Mouse (Mus musculus) kidney, adult 9 months (tissue): ENCODE results near the gene Dcdc2a.

Experiments
- DNase-seq: peaks from one replicate; pipeline ENCODE4 v3.0.0; 2022

Gene Dcdc2a

GRCm38 (mm10) chr13:25055873-25056667 lies at the start of gene Dcdc2a:
Gene Dcdc2a, plus strand, starts transcription at chr13:25056004.
- peak; percentile 35 for DNase-seq

DNA sequence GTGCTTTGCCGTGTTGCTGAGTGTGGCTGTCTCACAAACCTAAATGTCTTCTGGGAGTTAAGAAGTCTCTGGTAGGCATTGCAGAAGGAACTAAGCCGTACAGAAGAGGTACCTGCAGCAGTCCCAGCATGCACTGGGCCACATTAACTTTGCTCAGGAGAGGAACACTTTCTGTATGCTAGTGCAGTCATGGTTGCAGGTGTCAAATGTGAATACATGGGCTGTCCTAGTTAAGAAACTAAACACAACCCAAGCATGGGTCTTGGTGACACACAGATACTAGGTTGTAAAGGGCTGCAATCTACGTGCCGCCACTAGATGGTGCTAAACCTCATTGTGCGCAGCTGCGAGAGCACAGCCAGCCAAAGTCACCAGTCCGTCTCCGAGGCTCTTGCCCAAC lies 48.7 kb upstream of the Dcdc2a start:
- peak; percentile 62 for DNase-seq

- no peak for DNase-seq
Observed at GRCm38 (mm10) chr13:25018316-25018715, 37.5 kb upstream of the Dcdc2a start.

GRCm38 (mm10) chr13:25019793-25020539 lies 35.8 kb upstream of the Dcdc2a start, which contains the start of gene Mrs2:
Gene Mrs2, minus strand, starts transcription at chr13:25020379.
- DNase-seq = peak; percentile 92

GRCm38 (mm10) chr13:25020540-25020892 lies 35.3 kb upstream of the Dcdc2a start:
- no peak for DNase-seq

DNA sequence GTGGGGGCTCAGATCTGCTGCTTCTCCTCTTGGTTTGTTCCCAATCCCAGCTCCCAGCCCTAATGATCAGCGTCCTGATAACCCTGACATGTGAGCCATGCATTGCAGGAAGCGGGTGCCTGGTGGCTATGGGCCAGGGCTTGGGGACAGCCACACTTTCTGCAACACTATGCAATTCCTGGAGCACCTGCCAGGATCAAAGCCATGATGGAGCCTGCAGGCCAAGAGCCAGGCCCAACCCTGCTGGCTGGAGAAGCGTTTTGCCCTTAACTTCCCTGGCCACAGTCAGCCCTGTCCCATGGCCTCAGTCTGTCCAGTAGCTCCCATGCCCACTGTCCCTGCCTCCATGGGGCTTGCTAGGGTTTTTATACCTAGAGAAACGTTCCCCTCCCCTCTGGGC lies 33.4 kb upstream of the Dcdc2a start:
- DNase-seq = no peak

DNA sequence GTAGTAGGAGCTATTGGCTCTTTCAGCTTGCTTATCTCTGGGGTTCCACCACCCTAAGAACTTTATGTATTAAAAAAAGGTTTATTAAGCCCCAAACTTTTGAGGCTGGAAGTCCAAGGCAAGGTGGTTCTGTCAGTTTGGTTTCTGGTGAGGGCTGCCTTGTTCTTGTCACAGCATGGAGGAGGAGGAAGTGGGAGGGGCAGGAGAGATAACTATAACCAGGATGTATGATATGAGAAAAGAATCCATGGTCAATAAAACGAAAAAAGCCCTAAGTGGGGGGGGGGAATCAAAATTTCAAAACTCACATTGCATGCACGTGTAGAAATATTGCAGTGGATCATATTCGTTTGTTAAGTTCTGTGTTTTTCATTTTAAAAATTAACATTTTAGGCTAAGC lies 32.7 kb upstream of the Dcdc2a start:
- no peak for DNase-seq

- peak; percentile 58 for DNase-seq
Observed at GRCm38 (mm10) chr13:25024655-25025054, 31.1 kb upstream of the Dcdc2a start.

DNA sequence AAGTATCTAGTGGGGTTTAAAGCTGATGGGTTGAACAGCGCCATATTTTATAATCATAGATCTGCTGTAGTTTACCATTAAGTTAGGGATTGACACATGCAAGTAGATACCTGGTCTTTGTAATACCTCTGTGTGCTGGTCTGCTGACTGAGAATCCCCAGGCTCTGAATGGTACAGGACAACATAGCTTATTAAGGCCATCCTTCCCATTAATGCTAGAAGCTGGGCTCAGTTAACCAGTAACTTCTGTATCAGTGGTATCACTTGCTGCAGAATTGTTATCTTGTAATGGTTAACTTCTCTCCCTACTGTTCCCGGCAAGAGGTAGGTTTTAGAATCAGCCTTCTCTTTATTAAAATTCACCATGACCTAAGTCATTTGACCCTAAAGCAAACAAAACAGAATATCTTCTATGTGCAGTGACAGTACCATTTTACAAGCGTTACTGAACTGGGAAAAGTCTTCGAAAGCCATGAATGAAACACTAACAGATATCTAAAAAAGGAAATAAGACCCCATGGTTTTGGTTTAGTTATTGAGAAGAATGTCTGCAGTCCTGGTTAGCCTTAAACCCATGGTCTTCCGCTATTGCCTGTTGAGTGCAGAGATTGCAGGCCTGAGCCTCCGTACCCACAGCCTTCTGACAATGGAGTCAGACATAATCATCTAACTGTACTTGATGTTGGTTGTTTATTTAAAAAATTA lies 29.2 kb upstream of the Dcdc2a start:
- DNase-seq = no peak

DNA sequence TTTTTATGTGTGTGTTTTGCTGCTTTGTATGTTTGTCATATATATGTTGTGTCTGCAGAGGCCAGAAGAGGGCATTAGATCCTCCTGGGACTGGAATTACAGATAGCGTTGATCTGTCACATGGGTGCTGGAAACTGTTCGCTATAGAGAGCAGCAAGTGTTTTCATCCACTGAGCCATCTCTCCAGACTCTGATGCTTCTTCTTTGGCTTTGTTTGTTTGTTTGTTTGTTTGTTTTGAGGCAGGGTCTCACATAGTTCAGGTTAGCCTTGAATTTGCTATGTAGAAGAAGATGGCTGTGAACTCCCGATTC lies 28.7 kb upstream of the Dcdc2a start:
- no peak for DNase-seq

DNA sequence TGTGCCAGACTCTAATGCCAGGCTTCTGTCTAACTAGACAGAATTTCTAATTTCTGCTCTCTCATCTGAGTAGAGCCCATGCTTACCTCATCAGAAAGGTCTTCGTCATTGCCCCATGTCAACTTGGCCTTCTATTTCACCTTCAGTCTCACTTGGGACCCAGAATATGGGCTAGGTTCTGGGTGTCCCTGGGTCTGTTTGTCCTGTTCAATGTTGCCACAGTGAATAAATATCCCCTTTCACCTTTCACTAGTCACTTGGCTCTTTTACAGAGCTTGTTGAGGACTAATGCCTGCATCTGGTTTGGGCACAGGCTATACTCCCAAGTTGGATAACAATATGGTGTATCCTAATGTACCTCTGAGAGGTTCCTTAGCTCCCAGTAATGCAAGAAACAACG lies 16.3 kb upstream of the Dcdc2a start:
- DNase-seq = no peak

- DNase-seq = no peak
Observed at GRCm38 (mm10) chr13:25052671-25053070, 3.1 kb upstream of the Dcdc2a start.

DNA sequence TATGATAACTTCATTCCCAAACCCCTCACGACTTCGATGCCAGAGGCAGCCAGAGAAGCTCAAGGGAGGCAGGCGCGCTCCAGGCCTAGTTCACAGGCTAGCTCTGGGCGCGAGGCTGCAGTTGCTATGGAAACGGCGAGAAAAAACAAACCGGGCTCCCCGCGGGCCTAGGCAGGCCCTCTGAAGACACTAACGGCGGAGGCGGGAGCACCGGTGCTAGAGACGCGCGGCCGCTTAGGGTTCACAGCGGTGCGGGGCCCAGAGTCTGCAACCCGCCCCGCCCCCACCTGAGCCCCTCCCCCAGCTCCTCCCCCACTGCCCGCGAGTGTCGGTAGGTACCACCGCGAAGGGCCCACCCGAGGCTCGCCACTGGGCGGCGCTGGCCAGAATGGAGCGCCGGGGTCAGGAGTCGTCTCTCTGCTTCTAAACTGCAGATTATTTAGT lies 671 bp upstream of the Dcdc2a start:
- peak; percentile 69 for DNase-seq

- no peak for DNase-seq
Observed at GRCm38 (mm10) chr13:25066659-25067058, 10.9 kb downstream of the Dcdc2a start.

- DNase-seq = no peak
Observed at GRCm38 (mm10) chr13:25067183-25067582, 11.4 kb downstream of the Dcdc2a start.

- DNase-seq = no peak
Observed at GRCm38 (mm10) chr13:25069765-25070164, 14.0 kb downstream of the Dcdc2a start.

- no peak for DNase-seq
Observed at GRCm38 (mm10) chr13:25070791-25071190, 15.0 kb downstream of the Dcdc2a start.

- peak; percentile 50 for DNase-seq
Observed at GRCm38 (mm10) chr13:25077262-25077661, 21.5 kb downstream of the Dcdc2a start.

DNA sequence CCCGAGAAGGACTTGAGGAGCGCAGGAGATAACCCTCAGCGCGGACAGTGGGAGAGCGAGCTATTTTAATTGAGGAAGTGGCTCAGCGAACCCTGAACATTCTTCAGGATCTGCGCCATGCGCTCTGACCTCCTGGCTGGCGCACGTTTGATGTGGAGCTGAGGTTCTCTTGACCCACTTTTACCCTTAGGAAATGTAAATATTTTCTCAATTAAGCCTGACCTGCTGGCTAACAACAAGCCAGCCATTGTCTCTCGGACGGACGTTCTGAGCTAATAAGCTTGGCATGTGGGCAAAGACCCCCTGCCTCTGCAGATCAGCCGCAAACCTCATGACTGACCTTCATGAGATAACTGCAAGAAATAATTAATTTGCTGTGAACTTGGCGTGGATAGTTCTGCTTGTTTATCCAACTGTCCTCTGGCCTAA lies 27.4 kb downstream of the Dcdc2a start:
- DNase-seq = peak; percentile 54

DNA sequence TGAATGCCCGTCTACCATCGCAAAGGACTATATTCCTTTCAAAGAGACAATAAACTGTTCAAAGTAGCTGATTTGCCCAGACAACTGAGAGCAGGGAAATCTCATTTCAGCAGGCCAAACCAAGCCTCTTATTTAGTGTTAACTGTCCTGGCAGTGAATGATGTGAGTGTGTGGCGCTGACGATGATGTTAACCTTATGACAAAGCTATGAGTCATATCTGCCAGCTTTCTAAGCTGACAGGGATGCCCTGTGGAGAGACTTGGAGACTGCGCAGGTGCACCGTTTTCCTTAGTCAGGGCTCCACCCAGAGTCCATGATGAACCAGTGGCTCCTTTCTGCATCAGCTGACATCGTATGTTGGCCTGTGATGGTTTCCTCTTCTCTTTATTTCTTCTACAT lies 29.3 kb downstream of the Dcdc2a start:
- no peak for DNase-seq

- peak; percentile 78 for DNase-seq
Observed at GRCm38 (mm10) chr13:25091347-25091746, 35.5 kb downstream of the Dcdc2a start.

DNA sequence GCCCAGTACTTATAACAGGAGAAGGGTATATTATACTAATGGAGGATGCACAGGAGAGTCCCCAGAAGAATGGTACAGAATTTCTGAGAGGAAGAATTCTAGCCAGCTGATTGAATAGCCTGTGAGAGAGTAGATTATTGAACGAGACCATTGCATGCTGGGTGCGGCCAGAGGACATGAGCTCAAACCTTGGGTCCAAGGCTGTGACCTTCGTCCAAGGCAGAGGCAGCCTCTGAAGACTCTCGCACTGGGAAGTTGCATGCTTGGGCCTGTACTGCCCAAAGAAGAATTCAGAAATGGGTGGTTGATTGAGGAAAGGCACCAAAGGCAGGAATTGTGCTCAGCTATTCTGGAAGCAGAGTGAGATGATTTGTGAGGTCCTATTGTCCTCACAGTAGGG lies 38.0 kb downstream of the Dcdc2a start:
- peak; percentile 65 for DNase-seq

DNA sequence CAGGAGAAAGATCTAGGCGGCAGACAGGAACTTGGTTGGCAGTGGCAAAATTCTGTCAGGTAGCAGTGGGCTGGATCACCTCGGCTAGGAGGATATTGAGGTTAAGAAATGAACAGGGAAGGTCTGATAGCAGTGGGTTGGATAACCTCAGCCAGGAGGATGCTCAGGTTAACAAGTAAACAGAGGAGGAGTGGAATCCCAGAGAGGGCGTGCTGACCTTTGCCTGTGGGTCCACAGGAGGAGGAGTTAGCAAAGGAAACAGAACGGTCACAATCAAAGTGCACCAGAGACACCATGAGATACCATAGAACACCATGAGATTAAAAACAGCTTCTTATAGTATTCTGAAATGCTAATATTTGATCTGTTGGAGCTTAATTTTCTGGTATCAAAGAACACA lies 38.6 kb downstream of the Dcdc2a start:
- DNase-seq = peak; percentile 86

- DNase-seq = peak; percentile 53
Observed at GRCm38 (mm10) chr13:25097348-25097747, 41.5 kb downstream of the Dcdc2a start.
